Mouse (Mus musculus) thymus, adult 2 months (tissue): Measurements from ENCODE around the gene Six3. TPM values are rescaled to one million over a fixed set of nuclear protein-coding genes. Genes with fewer than 3 reads are reported as not detected.

Source experiments
- DNase-seq: peaks from one replicate; pipeline ENCODE4 v3.0.0; 2021
- H3K27ac ChIP-seq: fragments of 200-500 bp; 2 replicates; pipeline ENCODE4 v1.5.1; 2012; ENCODE audit warnings: low read length, control low read depth; ENCODE audit not compliant: control insufficient read depth, insufficient read depth
- H3K27me3 ChIP-seq: fragments of 200-500 bp; 2 replicates; pipeline ENCODE4 v1.6.1; 2012; ENCODE audit warnings: mild to moderate bottlenecking, low read length, moderate library complexity, mixed read lengths; ENCODE audit not compliant: control insufficient read depth, insufficient read depth
- H3K36me3 ChIP-seq: fragments of 200-500 bp; 2 replicates; pipeline ENCODE4 v1.6.1; 2012; ENCODE audit warnings: mild to moderate bottlenecking, low read length, moderate library complexity; ENCODE audit not compliant: control insufficient read depth, insufficient read depth
- H3K4me1 ChIP-seq: fragments of 200-500 bp; replicated peaks from 2 replicates; pipeline ENCODE4 v1.6.1; 2012; ENCODE audit warnings: low read length; ENCODE audit not compliant: control insufficient read depth, insufficient read depth
- H3K4me3 ChIP-seq: fragments of 200-500 bp; 2 replicates; pipeline ENCODE4 v1.5.1; 2012; ENCODE audit warnings: mild to moderate bottlenecking, low read length, control low read depth, moderate library complexity; ENCODE audit not compliant: control insufficient read depth, insufficient read depth
- CTCF ChIP-seq: fragments of 200-500 bp; IDR thresholded peaks from 2 replicates; pipeline ENCODE4 v1.5.1; 2012; ENCODE audit warnings: mild to moderate bottlenecking, control low read depth, low read length, moderate library complexity, borderline replicate concordance; ENCODE audit not compliant: control insufficient read depth, poor library complexity, insufficient read depth; ENCODE audit errors: extremely low read depth
- POLR2A ChIP-seq: fragments of 200-500 bp; IDR thresholded peaks from 2 replicates; pipeline ENCODE4 v1.6.1; 2012; ENCODE audit warnings: mild to moderate bottlenecking, low read length, control low read depth, moderate library complexity; ENCODE audit not compliant: control insufficient read depth, poor library complexity, insufficient read depth; ENCODE audit errors: extremely low read depth
- WGBS: fragments of 180-500 bp; shearing (Covaris S2); methylation state at CpG from one replicate; pipeline ENCODE4 v1.1.7; 2018; 5-methylcytosine and 5-hydroxymethylcytosine counted together
- polyA plus RNA-seq: library from polyadenylated mRNA; depleted of rRNA; stranded (reverse); fragments of >200 nt; gene quantifications from 2 replicates; pipeline ENCODE4 v1.2.3, GENCODE M21; 2012

Gene Six3
- polyA plus RNA-seq, 1 experiment: 0.08 TPM

DNA sequence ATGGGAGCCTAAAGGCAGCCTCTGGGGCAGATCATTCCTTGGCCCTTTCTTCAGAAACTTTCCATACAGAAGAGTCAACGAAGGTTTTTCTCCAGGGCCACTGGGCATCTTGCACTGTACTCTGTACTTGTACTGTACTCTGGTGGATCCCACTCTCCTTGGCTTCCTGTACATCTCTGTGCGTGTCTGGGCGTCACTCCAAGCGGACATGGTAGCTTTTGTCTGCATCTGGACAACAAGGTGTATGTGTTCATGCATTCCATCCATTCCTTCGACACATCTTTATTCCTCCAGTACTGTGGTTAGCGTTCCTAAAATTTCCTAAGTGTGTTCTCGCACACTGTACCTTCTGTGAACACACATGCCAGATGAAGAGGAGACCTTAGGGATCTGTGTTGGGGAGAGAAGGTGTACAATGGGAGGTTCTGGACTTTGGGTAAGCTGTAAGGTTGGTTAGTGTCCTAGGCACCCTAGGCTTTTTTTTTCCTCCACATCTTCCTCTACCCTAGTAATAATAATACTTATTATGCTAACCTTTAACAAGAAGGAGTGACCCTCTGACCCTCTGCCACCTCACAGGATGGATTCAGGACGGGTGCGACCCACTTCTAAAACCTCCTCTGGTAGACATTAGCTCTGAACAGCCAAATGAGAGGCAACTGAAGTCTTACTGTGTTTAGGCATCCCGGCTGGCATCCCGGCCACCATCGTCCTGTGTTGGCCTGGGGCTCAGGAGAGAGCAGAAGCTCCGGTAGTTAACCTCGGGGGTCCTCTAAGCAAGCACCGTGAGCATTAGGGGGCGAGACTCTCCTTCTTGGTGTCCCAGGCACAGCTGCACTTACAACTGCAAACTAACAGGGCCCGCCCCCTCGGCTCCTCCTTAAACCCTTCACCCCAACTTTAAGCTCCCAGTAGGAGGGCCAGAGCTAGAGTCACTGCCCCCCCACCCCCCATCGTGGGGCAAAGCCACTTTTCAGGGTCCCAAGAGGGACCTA lies 1.6 kb upstream of the Six3 start:
- WGBS: 11% methylated on average over 19 of the region's 19 CpGs
- Histone ChIP-seq H3K4me1 (no peaks in the 10 kb centered on the region), H3K27me3 (peaks cover 8% of the 10 kb centered on the region), H3K36me3 (no peaks in the 10 kb centered on the region), H3K4me3 (no peak overlapping the region), H3K27ac (no peak overlapping the region)
- TF ChIP-seq POLR2A (no peak), CTCF (no peak)
- DNase-seq: no peak

DNA sequence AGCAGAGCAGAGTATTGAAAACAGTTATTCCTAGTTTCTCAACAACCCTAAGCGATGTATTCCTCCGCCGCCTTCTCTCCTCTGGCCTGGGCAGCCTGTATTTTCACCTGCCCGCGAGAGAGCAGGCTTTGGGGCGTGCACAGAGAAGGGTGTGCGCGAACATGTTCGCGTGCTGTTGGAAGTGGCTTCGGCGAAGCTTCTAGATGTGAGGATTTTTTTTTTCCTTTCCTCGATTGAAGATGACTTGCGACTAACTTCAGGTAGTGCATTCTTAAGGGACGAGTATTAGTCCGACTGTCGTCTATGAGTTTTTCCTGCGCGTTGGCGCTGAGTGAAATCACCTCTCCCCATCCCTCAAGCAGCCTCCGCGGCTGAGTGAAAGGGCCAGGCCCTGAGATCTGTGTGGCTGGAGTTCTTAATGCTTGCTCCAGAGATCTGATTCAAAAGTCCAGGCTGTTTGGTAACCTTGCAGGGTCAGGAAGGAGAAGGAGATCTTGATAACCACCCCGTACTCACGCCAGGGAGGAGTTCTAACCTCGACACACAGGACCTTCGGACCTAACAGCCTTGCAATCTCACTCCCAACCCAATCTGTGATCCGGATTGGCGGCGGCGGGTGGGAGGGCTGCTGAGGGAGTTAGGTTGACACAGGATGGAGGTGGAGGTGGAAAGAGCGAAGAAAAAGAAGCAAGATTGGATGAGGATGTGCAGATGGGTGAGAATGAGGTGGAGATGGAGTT lies 712 bp upstream of the Six3 start:
- Histone ChIP-seq H3K27me3 (peaks cover 8% of the 10 kb centered on the region), H3K4me3 (no peak overlapping the region), H3K36me3 (no peaks in the 10 kb centered on the region), H3K4me1 (no peaks in the 10 kb centered on the region), H3K27ac (no peak overlapping the region)
- whole genome bisulfite sequencing: 7% methylated on average over 31 of the region's 31 CpGs
- DNase-seq: no peak
- no peak for TF ChIP-seq CTCF
- no peak for TF ChIP-seq POLR2A

DNA sequence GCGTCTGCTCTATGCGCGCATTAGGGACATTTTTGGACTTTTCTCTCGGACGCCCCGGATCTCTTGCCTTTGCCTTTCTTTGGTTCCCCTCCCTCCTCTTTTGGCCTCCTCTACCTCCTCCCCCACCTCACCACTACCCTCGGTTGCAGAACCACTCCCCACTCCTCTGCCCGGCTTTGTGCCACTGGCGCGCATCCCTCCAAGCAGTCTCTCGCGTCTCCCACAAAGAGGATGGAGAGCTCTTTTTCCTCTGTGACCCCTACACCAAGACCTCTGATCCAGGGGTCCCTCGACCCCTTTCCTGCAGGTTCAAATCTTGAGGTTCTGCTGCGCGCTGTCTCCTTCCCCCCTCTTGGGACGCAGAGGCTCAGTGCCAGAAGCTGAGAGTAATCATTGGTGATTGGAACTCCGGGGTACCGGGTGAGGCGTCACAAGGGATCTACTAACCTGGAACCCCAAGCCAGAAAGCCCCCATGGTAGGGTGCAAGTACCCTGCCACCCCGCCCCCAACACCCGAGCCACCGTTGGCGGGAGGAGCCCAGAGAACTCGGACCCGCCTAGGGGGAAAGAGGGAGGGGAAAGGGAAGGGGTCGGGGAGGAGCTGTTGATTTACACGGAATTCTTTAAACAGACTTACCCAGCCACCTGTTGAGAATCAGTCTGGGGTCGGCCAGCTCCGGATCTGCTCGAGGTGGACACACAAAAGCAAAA lies 758 bp downstream of the Six3 start:
- no peak for DNase-seq
- Histone ChIP-seq H3K27me3 (peaks cover 8% of the 10 kb centered on the region), H3K27ac (no peak overlapping the region), H3K4me3 (no peak overlapping the region), H3K4me1 (no peaks in the 10 kb centered on the region), H3K36me3 (no peaks in the 10 kb centered on the region)
- 12% methylated on average over 30 of the region's 30 CpGs for WGBS
- TF ChIP-seq POLR2A: no peak

DNA sequence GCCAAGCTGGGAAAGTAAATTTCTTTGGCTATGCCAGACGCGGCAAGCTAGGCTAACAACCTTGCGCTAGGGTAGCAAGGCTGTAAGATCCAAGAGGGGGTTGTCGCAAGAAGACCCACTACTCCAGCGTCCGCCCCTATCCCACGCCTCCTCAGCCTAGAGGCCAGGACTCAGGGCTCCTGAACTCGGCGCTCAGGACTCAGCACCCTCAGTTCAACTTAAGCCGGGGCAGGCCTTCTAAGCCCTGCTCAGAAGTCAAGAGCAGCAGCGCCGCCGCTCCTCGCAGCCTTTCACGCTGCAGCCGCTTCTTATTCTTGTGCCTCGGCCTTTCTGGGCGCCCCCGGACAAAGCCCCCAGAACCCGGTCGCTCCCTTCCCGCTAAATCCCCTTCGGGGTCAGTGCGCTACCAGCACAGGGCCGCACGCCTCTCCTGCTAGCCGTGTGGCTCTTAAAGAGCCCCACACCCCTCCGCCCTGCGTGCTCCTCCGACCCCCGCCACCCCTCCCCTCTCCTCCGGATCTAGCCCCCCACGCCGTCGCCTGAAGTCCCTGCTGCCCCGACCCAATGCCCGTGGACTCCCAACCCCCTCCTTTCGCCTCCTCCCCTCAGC lies 1.4 kb downstream of the Six3 start:
- Histone ChIP-seq H3K27ac (no peak overlapping the region), H3K4me1 (no peaks in the 10 kb centered on the region), H3K36me3 (no peaks in the 10 kb centered on the region), H3K27me3 (peaks cover 8% of the 10 kb centered on the region), H3K4me3 (no peak overlapping the region)
- TF ChIP-seq POLR2A (no peak), CTCF (no peak)
- 7% methylated on average over 38 of the region's 38 CpGs for WGBS
- no peak for DNase-seq

DNA sequence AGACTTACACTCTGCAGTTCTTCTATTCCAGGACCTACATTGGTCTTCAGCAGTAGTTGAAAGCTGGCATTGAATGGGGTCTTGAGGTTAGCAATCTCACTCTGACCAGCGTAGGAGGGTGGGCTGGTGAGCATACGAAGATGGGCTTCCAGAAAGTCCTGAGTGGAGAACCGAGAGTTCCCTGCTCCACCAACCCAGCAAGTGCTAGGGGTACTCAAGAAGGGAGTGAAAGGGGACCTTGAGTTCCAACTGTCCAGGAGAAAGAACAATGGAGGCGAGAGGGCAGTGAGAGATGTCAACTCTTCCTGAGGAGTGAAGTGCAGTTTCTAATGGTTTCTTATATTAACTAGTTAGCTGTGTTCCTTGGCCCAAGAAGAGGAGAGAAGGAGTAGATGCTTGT lies 2.2 kb downstream of the Six3 start:
- Histone ChIP-seq H3K27ac (no peak overlapping the region), H3K4me3 (no peak overlapping the region), H3K27me3 (peaks cover 8% of the 10 kb centered on the region), H3K4me1 (no peaks in the 10 kb centered on the region), H3K36me3 (no peaks in the 10 kb centered on the region)
- TF ChIP-seq POLR2A: no peak
- TF ChIP-seq CTCF: no peak
- WGBS: 20% methylated on average over 4 of the region's 4 CpGs
- no peak for DNase-seq
